Mouse (Mus musculus): ENCODE data around the gene Pkn3.
"Not testable (repeated sequence)": the region's sequence is repeated elsewhere in the genome, so short reads cannot be mapped to it uniquely, and the experiment has no call there.

Pkn3 gene

DNA sequence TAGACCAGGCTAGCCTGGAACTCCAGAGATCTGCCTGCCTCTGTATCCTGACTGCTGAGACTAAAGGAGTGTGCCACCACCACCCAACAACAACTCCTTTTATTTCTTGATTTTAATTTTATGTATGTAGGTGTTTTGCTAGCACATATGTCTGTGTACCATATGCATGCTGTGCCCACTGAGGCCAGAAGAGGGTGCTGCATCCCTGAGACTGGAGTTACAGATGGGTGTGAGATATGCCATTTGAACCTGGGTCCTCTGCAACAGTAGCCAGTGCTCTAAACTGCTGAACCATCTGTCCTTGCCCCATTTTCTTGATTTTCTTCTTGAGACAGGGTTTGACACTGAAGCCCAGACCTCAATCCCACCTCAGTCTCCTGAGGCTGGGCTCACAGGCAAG is 28.9 kb downstream of the Pkn3 start:
- DNase-seq, result peak in 1 of 2 experiments; percentile 66

- DNase-seq, result no peak
Observed at GRCm38 (mm10) chr2:30107646-30108045, 30.2 kb downstream of the Pkn3 start.

- no peak for DNase-seq
Observed at GRCm38 (mm10) chr2:30108260-30108659, 30.8 kb downstream of the Pkn3 start.

DNA sequence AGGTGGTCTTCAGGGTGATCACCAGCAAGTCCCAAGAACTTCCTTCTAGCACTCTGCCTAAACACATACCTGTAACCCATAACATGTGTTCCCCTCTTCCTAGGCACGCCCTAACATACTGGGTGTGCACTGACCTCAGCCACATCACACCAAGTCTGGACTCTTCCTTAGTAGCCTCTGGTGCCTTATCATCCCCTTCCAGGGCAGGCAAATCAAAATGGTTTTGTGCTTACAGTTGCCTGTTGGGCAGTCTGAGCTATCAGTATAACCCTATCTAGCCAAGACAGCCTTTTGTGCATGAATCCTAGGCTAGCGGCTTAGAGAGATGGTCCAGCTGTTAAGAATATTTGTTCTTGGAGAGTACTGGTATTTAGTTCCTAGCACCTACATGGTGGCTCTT is 34.0 kb downstream of the Pkn3 start:
- no peak for DNase-seq

- DNase-seq, result no peak
Observed at GRCm38 (mm10) chr2:30112564-30112963, 35.1 kb downstream of the Pkn3 start.

GRCm38 (mm10) chr2:30119641-30120051 is 42.2 kb downstream of the Pkn3 start:
- no peak for DNase-seq

DNA sequence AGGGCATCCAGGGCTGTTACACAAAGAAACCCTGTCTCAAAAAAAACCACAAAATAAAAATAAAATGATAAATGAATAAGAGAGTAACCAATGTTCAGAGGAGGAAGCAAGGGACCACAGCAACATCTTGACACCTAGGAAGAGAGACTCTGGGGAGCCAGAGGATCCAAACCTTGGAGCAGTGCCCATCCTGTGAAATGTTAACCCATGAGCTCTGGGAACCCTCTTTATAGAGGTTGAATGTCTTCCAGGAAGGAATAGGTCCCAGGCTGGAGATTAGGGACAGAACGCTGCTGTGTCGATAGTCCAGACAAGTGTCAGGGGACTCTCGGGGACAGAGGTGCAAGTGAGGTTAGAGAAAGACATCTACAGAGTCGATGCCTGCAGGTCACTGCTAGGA is 42.8 kb downstream of the Pkn3 start:
- peak; percentile 47 to 68 for DNase-seq

GRCm38 (mm10) chr2:30122766-30123165 is 45.3 kb downstream of the Pkn3 start:
- no peak for DNase-seq

GRCm38 (mm10) chr2:30123729-30124471 is 46.4 kb downstream of the Pkn3 start:
- peak in 1 of 2 experiments; percentile 15 for DNase-seq

DNA sequence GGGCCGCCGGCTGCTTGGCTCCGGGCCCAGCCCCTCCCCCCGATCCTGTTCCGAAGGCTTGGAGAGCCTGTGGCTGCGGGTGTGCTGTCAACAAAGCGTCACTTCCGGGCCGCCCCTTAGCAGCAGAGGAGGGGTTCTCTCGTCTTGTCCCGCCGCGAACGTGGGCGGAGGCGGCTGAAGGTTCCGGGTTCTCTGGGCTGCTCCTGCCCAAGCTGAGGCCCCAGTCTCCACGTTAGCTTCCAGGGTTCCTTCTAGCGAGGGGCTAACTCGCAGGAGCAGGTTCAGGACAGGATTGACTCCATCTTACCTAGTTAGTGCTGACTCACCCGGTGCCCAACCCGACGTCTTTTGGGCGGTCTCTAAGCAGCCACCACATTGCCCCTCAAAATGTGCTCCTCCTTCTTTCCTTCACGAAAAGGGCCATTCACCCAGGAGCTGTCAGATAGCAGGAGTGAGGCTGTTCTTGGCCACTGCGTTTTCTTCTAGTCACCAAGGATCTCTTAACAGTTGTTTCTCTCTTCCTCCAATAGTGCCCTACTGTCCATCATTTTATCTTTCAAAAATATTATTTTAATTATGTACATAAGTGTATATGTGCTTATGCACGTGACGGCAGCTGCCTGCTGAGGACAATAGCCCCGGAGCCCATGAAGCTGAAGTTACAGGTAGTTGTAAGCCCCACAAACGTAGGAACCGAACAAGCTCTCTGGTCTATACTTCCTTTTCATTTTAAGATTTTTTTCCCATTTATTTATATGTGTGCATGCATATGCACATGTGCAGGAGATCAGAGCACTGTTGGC is 47.2 kb downstream of the Pkn3 start, which contains the start of gene Zer1:
Zer1 (minus strand) TSS at position 114 of the 803 bp plus-strand sequence.
- DNase-seq, result peak; percentile 96

DNA sequence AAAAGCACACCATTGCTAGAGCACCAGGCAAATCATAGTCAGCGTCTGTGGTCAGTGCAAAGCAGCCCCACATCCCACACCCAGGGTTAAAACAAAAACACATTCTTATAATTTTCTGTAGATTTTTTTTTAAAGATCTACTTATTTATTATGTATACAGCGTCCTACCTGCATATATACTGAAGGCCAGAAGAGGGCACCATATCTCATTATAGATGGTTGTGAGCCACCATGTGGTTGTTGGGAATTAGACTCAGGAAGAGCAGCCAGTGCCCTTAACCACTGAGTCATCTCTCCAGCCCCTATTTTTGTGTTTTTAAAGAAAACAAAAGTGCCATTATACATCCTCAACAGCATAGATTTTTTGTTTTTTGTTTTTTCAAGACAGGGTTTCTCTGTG is 51.3 kb downstream of the Pkn3 start:
- DNase-seq, result peak; percentile 49 to 51

DNA sequence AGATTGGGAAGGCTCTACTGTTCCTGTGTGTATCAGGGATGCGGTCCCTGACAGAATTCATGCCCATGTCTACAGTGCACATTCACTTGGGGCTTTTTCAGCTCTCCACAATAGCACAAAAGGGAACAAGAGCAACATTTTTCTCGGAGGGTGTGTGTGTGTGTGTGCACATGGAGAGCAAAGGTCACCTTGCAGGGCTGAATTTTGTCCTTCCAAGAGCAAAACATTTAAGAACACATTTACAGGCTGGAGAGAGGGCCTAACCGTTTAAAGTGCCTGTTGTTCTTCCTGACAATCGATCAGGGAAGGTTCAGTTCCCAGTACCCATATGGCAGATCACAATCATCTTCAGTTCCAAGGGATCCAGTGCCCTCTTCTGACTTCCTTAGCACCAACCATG is 52.7 kb downstream of the Pkn3 start:
- DNase-seq, result peak; percentile 48 to 62

DNA sequence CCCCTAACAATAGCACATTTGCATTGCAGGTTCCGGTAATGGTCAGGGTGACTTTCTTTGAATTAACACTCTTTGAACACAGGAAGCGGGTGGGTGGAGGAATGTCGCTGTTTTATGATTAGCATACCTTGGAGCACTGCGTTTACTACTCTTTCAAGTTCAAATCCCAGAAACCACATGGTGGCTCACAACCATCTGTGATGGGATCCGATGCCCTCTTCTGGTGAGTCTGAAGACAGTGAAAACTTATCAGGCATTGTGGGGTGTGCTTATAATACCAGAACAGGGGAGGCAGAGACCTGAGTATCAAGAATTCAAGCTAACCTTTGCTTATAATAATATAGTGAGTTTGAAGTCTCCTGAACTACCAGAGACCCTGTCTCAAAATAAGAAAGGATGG is 53.8 kb downstream of the Pkn3 start:
- DNase-seq, result not testable (repeated sequence)

DNA sequence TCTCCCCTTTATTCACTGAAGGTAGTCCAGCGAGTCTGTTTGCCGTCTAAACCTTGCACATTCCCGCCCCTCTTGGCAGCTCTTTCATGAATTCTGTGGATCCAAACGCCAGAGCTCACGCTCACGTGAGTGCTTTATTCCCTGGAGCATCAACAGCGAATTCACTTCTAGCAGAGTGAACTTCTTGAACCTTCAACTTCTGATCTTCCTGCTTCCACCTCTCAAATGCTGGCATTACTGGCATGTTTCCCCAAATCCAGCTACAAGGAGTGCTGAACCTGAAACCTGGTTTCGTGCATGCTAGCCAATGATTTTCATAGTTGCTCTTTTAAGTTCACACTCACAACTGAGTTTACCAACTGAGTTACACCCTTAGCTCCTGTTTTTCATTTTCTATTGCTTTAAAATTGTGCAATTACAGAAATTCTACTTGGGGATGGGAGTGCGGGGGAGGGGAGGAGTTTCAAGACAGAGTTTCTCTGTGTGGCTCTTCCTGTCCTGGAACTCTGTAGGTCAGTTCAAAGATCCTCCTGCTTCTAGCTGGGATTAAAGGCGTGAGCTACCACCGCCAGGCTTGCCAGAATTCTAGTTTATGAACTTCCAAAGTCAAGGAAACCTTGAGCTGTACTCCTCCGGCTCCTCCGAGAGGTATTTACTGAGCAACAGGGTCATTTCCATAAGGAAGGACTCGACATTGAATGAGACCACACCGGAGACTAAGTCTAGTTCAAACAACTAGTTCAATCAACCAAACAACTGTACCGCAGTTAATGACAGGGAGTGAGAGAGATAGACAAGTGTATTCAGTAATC is 55.5 kb downstream of the Pkn3 start:
- peak; percentile 90 to 91 for DNase-seq

GRCm38 (mm10) chr2:30133613-30134377 is 56.3 kb downstream of the Pkn3 start, which contains the start of gene Tbc1d13:
Gene Tbc1d13, plus strand, starts transcription at chr2:30133746.
- peak; percentile 98 to 99 for DNase-seq

DNA sequence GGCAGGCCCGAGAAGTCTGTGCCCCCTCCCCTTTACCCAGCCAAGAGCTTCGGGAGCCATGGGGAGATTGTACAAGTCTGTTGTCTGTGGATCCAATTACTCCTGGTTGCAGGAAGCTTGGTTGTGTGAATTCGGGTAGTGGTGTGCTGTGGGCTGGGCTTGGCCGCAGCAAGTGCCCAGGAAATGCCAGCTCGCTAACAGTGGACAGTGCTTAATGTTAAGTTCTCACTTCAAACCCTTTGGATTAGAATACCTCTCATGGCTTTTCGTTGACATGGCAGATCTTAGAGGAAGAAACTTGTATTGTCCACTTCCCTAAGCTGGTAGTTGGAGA is 56.9 kb downstream of the Pkn3 start:
- no peak for DNase-seq

DNA sequence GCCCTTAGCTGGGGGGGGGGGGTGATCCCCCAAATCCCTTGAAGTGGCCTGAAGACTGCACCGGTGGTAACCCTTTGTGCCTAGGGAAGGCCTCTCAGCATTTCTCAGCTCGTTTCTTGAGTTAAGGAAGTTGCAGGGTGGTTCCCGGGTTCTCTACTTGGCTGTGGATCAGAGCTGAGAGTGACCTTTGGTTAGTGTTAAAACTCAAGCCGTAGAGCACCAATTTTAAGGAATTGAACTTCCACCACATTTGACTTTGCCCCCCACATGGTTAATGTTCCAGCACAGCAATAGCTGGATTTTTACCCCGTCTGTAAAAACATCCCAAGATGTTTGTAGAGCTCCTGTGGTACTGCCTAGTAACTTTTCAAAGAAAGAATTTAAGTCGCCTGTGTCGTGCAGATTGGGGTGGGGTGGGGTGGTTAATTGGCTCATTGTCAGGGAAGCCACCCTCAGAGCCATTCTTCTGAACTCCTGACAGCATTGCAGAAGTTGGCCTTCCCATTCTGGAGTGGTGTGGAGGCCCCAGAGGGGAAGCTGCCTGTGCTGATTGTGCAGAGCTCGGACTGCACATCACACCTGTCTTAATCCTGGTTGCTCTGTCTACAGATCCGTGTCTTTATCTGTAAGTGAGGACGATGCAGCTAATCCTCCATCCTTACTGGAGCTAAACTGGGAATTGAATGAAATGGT is 57.6 kb downstream of the Pkn3 start:
- DNase-seq, result peak; percentile 87 to 89

GRCm38 (mm10) chr2:30136458-30136857 is 59.0 kb downstream of the Pkn3 start:
- peak; percentile 55 to 59 for DNase-seq

DNA sequence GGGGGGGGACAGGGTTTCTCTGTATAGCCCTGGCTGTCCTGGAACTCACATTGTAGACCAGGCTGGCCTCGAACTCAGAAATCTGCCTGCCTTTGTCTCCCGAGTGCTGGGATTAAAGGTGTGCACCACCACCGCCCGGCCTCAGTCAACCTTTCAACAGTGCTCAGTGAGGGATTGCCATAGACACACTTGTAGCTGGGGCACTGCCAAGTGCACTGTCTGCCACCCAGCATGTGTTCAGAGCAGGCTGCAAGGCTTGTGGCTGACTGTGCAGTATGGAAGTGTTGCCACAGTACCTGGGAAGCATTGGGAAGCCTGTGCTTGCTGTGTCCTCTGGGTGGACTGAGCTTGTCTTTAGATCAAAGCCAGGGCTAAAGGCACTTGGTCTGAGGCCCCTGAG is 62.5 kb downstream of the Pkn3 start:
- peak in 1 of 2 experiments; percentile 40 for DNase-seq
